Mouse (Mus musculus): ENCODE measurements around the gene Pik3ip1. TPM values are rescaled to one million over a fixed set of nuclear protein-coding genes. Genes with fewer than 3 reads are reported as not detected.

Pik3ip1 gene
- polyA plus RNA-seq, 1 experiment, result 41.3 TPM

DNA sequence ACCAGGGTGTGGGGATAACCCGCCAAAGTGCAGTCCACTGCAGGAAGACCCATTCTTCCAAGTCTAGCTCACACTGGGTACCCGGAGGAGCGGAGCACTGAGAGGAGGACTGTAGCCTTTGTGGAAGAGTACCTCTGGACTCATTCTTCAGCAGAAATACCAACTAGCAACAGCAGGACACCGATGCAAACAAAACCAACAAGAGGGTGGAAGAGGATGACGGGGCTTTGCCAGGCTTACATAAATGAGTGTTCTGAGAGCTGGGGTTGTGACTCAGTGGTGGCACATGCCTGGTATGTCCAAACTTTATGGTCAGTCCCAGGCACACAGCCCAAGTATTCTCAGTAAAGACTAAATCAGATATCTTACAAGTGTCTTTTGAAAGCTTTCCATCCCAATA, 29.1 kb upstream of the Pik3ip1 start:
- H3K27ac ChIP-seq (ENCODE audit: insufficient read depth, low read length), result no peak overlapping the region
- H3K4me3 ChIP-seq (ENCODE audit: insufficient read depth, low read length), result no peak overlapping the region
- peaks cover 7% of the 10 kb centered on the region for H3K4me1 ChIP-seq (ENCODE audit: control insufficient read depth, insufficient read depth, low read length)
- TF ChIP-seq CTCF (IDR thresholded peaks at IDR 0.05; ENCODE audit: extremely low read depth, insufficient read depth, low read length) (no peak), POLR2A (IDR thresholded peaks at IDR 0.05; ENCODE audit: extremely low read depth, insufficient read depth, low read length) (no peak)

DNA sequence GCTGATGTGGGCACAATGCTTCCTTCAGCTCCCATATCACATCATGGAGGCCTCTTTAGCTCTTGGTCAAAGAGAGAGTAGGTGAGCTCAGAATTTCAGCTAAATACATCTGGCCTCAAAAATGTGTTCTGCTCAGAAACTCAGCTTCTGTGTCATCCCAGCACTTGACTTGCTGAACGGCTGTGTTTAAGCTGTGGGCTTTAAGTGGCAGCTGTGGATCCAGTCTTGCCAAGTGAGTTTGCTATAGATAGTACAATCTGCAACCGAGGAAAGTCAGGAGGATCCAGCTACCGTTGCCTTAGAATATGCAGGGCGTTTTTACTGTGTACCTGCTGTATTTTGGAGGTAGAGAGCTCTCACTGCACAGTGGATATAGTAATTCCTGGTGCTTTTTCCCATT, 27.8 kb upstream of the Pik3ip1 start:
- TF ChIP-seq CTCF (IDR thresholded peaks at IDR 0.05; ENCODE audit: extremely low read depth, insufficient read depth, low read length), result no peak
- no peak for TF ChIP-seq POLR2A (IDR thresholded peaks at IDR 0.05; ENCODE audit: extremely low read depth, insufficient read depth, low read length)
- no peak overlapping the region for H3K27ac ChIP-seq (ENCODE audit: insufficient read depth, low read length)
- peaks cover 7% of the 10 kb centered on the region for H3K4me1 ChIP-seq (ENCODE audit: control insufficient read depth, insufficient read depth, low read length)
- H3K4me3 ChIP-seq (ENCODE audit: insufficient read depth, low read length), result no peak overlapping the region

DNA sequence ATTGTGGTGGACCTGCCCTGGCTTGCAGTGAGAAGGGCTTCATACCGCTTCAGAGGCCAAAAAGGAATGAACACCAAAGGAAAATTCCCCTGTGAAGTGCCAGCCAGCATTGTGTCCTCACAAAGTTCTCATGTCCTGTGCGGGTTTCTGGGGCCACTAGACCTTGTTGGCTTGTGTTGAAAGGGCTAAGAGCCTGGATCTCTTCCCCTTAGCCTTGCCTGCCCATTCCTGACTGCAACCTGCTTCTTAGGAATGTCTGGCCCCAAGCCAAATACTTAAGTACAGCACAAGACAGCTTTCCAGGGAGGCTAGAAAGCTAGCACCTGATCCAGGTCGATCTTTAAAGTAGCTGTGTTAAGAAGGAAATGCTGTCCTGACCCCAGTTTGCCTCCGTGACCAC, 27.4 kb upstream of the Pik3ip1 start:
- Histone ChIP-seq H3K4me3 (ENCODE audit: insufficient read depth, low read length) (no peak overlapping the region), H3K27ac (ENCODE audit: insufficient read depth, low read length) (no peak overlapping the region), H3K4me1 (ENCODE audit: control insufficient read depth, insufficient read depth, low read length) (peaks cover 7% of the 10 kb centered on the region)
- no peak for TF ChIP-seq CTCF (IDR thresholded peaks at IDR 0.05; ENCODE audit: extremely low read depth, insufficient read depth, low read length)
- no peak for TF ChIP-seq POLR2A (IDR thresholded peaks at IDR 0.05; ENCODE audit: extremely low read depth, insufficient read depth, low read length)

DNA sequence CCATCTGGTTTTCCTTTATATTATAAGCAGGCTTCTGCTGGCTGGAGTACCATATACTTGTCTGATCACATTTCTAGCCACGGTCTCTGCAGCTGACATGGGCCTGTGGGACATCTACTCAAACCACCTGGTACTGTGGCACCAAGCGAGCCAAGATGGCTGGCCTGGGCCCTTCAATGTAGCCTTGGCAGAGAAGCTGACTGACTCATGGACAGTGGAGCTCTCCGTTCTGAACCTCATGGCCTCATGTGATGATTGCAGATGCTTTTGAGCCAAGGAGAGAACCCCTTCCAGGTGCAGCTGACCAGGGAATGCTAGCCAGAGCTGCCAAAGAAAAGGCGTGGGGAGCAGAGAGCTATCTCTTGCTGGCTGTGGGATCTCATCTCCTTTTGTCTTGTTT, 24.4 kb upstream of the Pik3ip1 start:
- H3K4me3 ChIP-seq (ENCODE audit: insufficient read depth, low read length), result no peak overlapping the region
- no peak overlapping the region for H3K27ac ChIP-seq (ENCODE audit: insufficient read depth, low read length)
- no peak for TF ChIP-seq CTCF (IDR thresholded peaks at IDR 0.05; ENCODE audit: extremely low read depth, insufficient read depth, low read length)
- TF ChIP-seq POLR2A (IDR thresholded peaks at IDR 0.05; ENCODE audit: extremely low read depth, insufficient read depth, low read length), result no peak
- H3K4me1 ChIP-seq (ENCODE audit: control insufficient read depth, insufficient read depth, low read length), result peaks cover 7% of the 10 kb centered on the region

DNA sequence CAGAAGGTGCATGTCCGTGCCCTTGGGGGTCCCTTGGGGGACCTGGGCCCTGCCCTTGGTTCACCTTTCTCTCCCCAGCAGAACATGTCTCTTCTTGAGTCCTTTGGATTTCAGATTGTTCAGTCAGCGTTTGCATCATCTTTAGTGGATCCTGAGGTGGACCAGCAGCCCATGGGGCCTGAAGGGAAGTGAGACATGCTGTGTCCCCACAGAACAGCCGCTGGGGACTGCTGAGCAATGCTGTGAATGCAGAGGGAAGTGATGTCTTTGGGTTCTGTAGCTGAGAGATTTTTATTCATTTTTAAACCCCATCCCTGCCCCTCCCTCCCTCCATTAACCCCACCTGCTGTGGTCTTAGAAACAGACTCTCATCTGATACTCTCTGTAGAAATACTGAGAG, 22.3 kb upstream of the Pik3ip1 start:
- H3K27ac ChIP-seq (ENCODE audit: insufficient read depth, low read length), result no peak overlapping the region
- H3K4me1 ChIP-seq (ENCODE audit: control insufficient read depth, insufficient read depth, low read length), result peaks cover 4% of the 10 kb centered on the region
- no peak overlapping the region for H3K4me3 ChIP-seq (ENCODE audit: insufficient read depth, low read length)
- TF ChIP-seq CTCF (IDR thresholded peaks at IDR 0.05; ENCODE audit: extremely low read depth, insufficient read depth, low read length), result no peak
- TF ChIP-seq POLR2A (IDR thresholded peaks at IDR 0.05; ENCODE audit: extremely low read depth, insufficient read depth, low read length), result no peak

DNA sequence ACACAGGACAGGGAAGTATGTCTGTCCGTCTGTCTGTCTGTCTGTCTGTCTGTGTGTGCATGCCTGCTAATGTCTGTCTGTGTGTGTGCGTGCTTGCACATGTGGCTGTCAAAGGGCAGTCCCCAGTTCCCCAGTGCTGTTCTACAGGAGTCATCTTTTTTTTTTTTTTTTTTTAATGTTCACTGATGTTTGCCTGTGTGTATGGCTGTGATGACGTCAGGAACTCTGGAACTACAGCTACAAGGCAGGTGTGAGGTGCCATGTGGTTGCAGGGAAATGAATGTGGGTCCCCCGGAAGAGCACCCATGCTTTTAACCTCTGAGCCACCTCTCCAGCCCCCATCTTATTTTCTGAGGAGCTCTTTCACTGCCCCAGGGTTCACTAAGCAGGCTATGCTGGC, 20.3 kb upstream of the Pik3ip1 start:
- no peak for TF ChIP-seq CTCF (IDR thresholded peaks at IDR 0.05; ENCODE audit: extremely low read depth, insufficient read depth, low read length)
- TF ChIP-seq POLR2A (IDR thresholded peaks at IDR 0.05; ENCODE audit: extremely low read depth, insufficient read depth, low read length), result no peak
- Histone ChIP-seq H3K4me1 (ENCODE audit: control insufficient read depth, insufficient read depth, low read length) (no peaks in the 10 kb centered on the region), H3K4me3 (ENCODE audit: insufficient read depth, low read length) (no peak overlapping the region), H3K27ac (ENCODE audit: insufficient read depth, low read length) (no peak overlapping the region)

DNA sequence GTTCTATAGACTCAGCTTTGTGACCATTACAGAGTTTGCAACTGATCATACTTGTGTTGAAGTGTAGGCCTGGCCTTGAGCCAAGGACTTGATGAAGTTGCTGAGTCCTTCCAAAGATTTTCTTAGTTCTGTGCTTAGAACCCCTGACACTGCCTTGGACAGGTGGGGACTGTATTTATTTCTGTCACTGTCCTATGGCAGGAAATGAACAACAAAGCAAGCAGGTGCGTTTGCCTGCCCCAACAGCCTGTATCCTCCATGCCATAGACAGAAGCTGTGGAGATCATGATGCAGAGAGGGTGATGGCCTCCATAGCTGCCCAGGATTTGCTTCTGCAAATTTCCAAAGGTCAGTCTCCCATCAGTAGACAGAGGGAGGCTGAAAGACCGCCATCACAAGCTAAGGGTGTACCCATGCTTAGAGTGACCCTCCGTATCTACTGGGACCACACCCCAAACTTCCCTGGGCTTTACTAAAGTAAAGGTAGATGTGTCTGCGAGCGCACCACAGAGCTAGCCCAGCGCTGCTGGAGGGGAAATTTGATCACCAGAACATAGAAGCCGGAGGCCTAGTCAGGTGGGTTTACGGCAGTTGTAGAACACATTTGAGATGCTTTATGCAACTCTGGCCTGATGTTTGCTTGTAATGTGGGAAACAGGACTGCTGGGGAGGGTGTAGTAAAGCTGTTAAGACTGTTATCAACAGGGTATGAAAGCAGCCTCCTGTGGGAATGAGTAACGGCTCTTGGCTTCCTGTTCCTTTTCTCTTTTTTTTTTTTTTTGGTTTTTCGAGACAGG, 19.2 kb upstream of the Pik3ip1 start:
- H3K27ac ChIP-seq (ENCODE audit: insufficient read depth, low read length), result no peak overlapping the region
- no peaks in the 10 kb centered on the region for H3K4me1 ChIP-seq (ENCODE audit: control insufficient read depth, insufficient read depth, low read length)
- no peak overlapping the region for H3K4me3 ChIP-seq (ENCODE audit: insufficient read depth, low read length)
- TF ChIP-seq POLR2A (IDR thresholded peaks at IDR 0.05; ENCODE audit: extremely low read depth, insufficient read depth, low read length) (no peak), CTCF (IDR thresholded peaks at IDR 0.05; ENCODE audit: extremely low read depth, insufficient read depth, low read length) (no peak)

DNA sequence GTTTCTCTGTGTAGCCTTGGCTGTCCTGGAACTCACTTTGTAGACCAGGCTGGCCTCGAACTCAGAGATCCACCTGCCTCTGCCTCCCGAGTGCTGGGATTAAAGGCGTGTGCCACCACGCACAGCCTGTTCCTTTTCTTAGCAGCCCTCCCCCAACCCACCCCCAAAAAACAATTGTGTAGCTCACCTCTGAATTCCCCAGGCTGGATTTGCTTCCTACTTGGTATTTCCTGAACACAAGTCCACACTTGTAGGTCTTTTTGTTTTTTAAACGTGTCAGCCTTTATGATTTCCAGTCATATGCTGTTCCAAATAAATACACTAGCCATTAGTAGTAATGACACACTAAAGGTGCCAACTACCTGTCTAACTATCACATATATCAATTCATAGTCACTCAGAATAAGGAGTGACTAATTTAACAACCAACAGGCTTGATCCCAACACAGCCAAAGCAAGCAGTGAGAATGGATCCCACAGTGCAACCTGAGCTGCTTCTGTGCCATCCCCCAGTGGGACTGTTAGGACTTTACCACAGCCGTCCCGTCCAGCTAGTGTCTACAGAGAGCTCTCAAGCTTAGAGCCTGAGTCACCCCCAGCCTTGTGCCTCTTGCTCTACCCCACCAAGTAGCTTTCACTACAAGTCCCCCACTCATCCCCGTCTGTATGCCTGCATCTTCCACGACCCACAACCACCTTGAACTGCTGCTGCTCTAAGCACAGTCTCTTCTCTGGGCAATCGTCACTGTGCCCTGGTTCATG, 18.4 kb upstream of the Pik3ip1 start:
- Histone ChIP-seq H3K4me1 (ENCODE audit: control insufficient read depth, insufficient read depth, low read length) (no peaks in the 10 kb centered on the region), H3K4me3 (ENCODE audit: insufficient read depth, low read length) (no peak overlapping the region), H3K27ac (ENCODE audit: insufficient read depth, low read length) (no peak overlapping the region)
- no peak for TF ChIP-seq POLR2A (IDR thresholded peaks at IDR 0.05; ENCODE audit: extremely low read depth, insufficient read depth, low read length)
- TF ChIP-seq CTCF (IDR thresholded peaks at IDR 0.05; ENCODE audit: extremely low read depth, insufficient read depth, low read length), result no peak

DNA sequence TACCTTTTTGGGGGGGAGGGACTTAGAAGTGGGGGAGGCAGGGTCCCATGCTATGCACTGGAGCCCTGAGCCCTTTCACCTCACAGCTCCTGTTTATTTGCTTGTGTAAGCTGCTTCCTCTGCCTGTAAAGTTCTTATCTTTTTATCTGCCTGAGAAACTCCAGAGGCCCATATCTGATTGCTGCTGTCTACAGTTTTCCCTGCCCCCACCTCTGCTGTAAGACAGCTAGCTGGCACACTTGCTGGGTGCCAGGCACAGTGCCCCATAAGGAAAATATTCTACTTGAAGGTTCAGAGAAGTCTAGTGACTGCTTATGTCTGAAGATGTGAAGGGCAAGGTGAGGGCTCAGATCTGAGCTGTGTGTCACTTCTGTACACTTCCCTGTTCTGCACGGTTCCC, 16.9 kb upstream of the Pik3ip1 start:
- no peak overlapping the region for H3K4me3 ChIP-seq (ENCODE audit: insufficient read depth, low read length)
- TF ChIP-seq CTCF (IDR thresholded peaks at IDR 0.05; ENCODE audit: extremely low read depth, insufficient read depth, low read length) (no peak), POLR2A (IDR thresholded peaks at IDR 0.05; ENCODE audit: extremely low read depth, insufficient read depth, low read length) (no peak)
- H3K27ac ChIP-seq (ENCODE audit: insufficient read depth, low read length), result no peak overlapping the region
- no peaks in the 10 kb centered on the region for H3K4me1 ChIP-seq (ENCODE audit: control insufficient read depth, insufficient read depth, low read length)

DNA sequence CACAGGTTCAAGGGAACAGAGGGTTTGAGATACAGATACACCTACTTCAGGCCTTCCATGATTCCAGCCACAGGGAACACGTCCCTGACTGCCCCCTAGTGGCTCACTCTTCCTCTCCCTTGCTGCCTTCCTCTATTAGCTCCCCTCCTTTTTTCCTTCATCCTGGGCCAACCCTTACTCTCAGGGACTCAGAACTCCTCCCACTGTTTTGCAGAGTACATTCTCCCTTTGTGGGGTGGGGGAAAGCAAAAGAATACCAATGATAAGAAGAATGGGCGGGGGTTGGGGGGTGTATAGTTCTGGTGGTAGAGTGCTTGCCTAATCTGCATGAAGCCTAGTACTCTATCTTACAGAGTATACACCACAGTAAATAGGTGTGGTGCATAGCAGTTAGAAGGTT, 16.1 kb upstream of the Pik3ip1 start:
- Histone ChIP-seq H3K4me3 (ENCODE audit: insufficient read depth, low read length) (no peak overlapping the region), H3K27ac (ENCODE audit: insufficient read depth, low read length) (no peak overlapping the region), H3K4me1 (ENCODE audit: control insufficient read depth, insufficient read depth, low read length) (no peaks in the 10 kb centered on the region)
- TF ChIP-seq CTCF (IDR thresholded peaks at IDR 0.05; ENCODE audit: extremely low read depth, insufficient read depth, low read length) (peak; percentile 66), POLR2A (IDR thresholded peaks at IDR 0.05; ENCODE audit: extremely low read depth, insufficient read depth, low read length) (no peak)

Measured in cortical plate, adult 2 months (tissue).